Mouse (Mus musculus) liver, embryonic 13.5 days (tissue): ENCODE results near the gene Vps11. TPM values are rescaled to one million over a fixed set of nuclear protein-coding genes. Genes with fewer than 3 reads are reported as not detected.
"Not testable (repeated sequence)": the region's sequence is repeated elsewhere in the genome, so short reads cannot be mapped to it uniquely, and the experiment has no call there.

Experiments used
- ATAC-seq: fragments of 200-750 bp; cut with Nextera tagmentation; 2 replicates; pipeline ENCODE4 v1.8.0; 2017; ENCODE audit warnings: low read depth, mild to moderate bottlenecking, moderate number of reproducible peaks, moderate library complexity
- DNase-seq: peaks from one replicate; pipeline ENCODE4 v3.0.0; 2022
- H3K27ac ChIP-seq: fragments of 300-500 bp; sonication (generic); 2 replicates; pipeline ENCODE4 v1.5.1; 2015; ENCODE audit warnings: moderate library complexity, mild to moderate bottlenecking, inconsistent platforms
- H3K27me3 ChIP-seq: fragments of 300-500 bp; sonication (generic); 2 replicates; pipeline ENCODE4 v1.6.1; 2015; ENCODE audit warnings: mild to moderate bottlenecking, inconsistent platforms
- H3K36me3 ChIP-seq: fragments of 300-500 bp; sonication (generic); 2 replicates; pipeline ENCODE4 v1.6.1; 2015; ENCODE audit warnings: mild to moderate bottlenecking, inconsistent platforms
- H3K4me1 ChIP-seq: fragments of 300-500 bp; sonication (generic); replicated peaks from 2 replicates; pipeline ENCODE4 v1.6.1; 2015; ENCODE audit warnings: inconsistent platforms
- H3K4me2 ChIP-seq: fragments of 300-500 bp; sonication (generic); 2 replicates; pipeline ENCODE4 v1.6.1; 2015; ENCODE audit warnings: inconsistent platforms, mild to moderate bottlenecking, moderate library complexity
- H3K4me3 ChIP-seq: fragments of 300-500 bp; sonication (generic); replicated peaks from 2 replicates; pipeline ENCODE4 v1.5.1; 2015; ENCODE audit warnings: mild to moderate bottlenecking, inconsistent platforms
- H3K9ac ChIP-seq: fragments of 300-500 bp; sonication (generic); 2 replicates; pipeline ENCODE4 v1.6.1; 2015; ENCODE audit warnings: mild to moderate bottlenecking, inconsistent platforms
- H3K9me3 ChIP-seq: fragments of 300-500 bp; sonication (generic); replicated peaks from 2 replicates; pipeline ENCODE4 v1.6.1; 2016; ENCODE audit warnings: inconsistent platforms
- WGBS: fragments of 180-500 bp; shearing (Covaris S2); methylation state at CpG from one replicate; pipeline ENCODE4 v1.1.7; 2015; ENCODE audit not compliant: insufficient replicate concordance; 5-methylcytosine and 5-hydroxymethylcytosine counted together
- microRNA-seq: library from miRNA; unstranded; fragments of <30 nt; microRNA quantifications from one replicate; pipeline ENCODE4, GENCODE M21; 2016
- polyA plus RNA-seq: library from polyadenylated mRNA; unstranded; fragments of >200 nt; fragmentation: Nextera tagmentation; extraction: Ambion mirVana; gene quantifications from 2 replicates; pipeline ENCODE4 v1.2.1, GENCODE M21; 2015

The Vps11 gene
- polyA plus RNA-seq, 1 experiment from 2014 or later = 14.8 TPM

DNA sequence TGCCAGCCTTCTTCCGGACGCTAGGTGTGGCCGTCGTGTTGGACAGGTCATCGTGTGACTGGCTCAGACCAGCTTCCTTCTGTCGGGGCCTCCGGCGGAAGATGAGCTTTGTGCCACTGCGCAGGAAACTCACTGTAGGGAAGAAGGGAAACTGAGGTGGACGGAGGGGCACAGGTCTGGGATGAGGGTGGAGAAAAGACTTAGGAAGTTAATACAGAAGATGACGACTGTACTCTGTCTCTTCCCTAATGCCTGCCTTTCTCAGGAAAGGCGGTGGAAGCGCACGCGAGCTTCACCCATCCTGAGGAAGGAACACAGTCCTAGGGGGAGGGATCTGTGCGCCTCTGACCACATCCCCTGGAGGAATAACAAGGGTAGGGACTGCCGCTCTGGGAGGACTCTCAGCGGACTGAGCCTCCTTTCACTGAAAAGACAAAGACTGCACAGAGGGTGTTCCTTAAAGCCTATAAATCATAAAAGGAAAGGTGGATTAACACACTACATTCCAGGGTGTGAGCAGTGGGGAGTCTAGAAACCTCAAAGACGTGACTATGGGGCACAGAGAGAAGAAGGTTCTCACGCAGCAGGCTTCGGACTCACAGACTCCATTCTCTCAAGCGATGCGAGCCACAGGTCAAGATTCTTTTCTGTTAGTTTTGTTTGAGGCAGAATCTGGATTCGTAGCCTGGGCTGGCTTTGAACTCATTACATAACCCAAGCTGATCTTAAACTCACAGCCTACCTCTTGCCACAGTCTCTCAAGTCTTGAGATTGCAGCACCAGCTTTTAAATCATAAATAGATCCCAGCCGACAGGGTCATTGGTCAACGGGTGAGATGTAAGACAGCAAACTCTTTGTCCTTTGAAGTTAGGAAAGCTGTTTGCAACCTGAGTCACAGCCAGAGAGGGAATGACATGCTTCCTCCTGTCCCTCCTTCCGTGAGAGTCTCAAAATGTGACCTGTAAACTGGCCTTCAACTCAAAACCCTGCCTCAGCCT is 50.0 kb downstream of the Vps11 start:
- H3K27me3 ChIP-seq = no peaks in the 10 kb centered on the region
- H3K4me3 ChIP-seq = no peak overlapping the region
- ATAC-seq (no peak), DNase-seq (no peak)
- no peaks in the 10 kb centered on the region for H3K9me3 ChIP-seq
- H3K27ac ChIP-seq = 0 out of 2 replicates have a peak overlapping the region, but pooled peaks have one; percentile 5
- peaks cover 62% of the 10 kb centered on the region for H3K36me3 ChIP-seq
- WGBS = 40% methylated on average over 27 of the region's 27 CpGs
- peak overlapping the region; percentile 3; the same call in 1 of the 2 replicates for H3K4me2 ChIP-seq
- peaks cover 32% of the 10 kb centered on the region for H3K4me1 ChIP-seq
- peak overlapping the region; percentile 33; the same call in 1 of the 2 replicates for H3K9ac ChIP-seq

DNA sequence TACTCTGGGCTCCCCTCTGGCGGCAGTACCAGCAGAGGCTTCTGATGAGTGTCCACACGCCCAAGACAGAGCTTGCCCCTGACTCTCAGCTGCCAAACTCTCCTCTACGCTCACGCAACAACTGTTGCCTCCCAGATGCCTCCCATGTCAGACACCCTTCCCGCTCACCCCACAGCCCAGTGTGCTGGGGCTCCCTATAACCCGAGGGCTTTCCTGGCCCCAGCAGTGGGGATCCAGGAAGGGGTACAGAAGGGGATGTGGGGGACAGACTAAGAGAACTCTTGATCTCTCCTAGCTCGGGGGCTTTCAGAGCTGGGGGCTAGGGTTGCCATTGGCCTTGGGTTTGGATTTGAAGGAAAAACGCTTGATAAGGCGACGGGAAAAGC is 50.7 kb downstream of the Vps11 start:
- ATAC-seq = no peak

DNA sequence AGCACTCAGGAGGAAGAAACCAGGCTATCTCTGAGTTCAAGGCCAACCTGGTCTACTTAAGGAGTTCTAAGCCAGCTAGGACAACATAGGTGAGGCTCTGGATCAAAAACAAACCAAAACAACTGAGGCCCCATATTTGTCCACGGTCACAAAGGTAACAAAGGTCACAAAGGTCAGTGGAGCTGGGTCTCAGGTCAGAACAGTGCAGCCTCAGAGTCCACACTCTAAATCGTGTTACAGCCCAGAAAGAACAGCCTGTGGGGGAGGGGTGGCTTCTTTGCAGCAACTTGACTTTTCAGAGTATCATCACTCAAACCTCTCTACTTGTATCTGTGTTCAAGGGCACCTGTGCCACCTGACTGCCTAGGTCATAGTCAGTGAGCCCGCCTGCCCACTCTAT is 51.7 kb downstream of the Vps11 start:
- H3K36me3 ChIP-seq = peaks cover 46% of the 10 kb centered on the region
- no peak overlapping the region for H3K4me2 ChIP-seq
- no peaks in the 10 kb centered on the region for H3K9me3 ChIP-seq
- peaks cover 41% of the 10 kb centered on the region for H3K4me1 ChIP-seq
- no peaks in the 10 kb centered on the region for H3K27me3 ChIP-seq
- no peak overlapping the region for H3K9ac ChIP-seq
- ATAC-seq (no peak), DNase-seq (no peak)
- H3K27ac ChIP-seq = 0 out of 2 replicates have a peak overlapping the region, but pooled peaks have one; percentile 1
- no peak overlapping the region for H3K4me3 ChIP-seq
- 64% methylated on average over 3 of the region's 3 CpGs for WGBS

More for the DNA sequence above, 50.7 kb downstream of the Vps11 start:
- no peak for DNase-seq
- Histone ChIP-seq H3K4me2 (peak overlapping the region; percentile 3; the same call in 1 of the 2 replicates), H3K9ac (no peak overlapping the region; the same call in 1 of the 2 replicates), H3K27ac (0 out of 2 replicates have a peak overlapping the region, but pooled peaks have one; percentile 5), H3K27me3 (no peaks in the 10 kb centered on the region), H3K9me3 (no peaks in the 10 kb centered on the region), H3K4me3 (no peak overlapping the region), H3K36me3 (peaks cover 55% of the 10 kb centered on the region), H3K4me1 (peaks cover 38% of the 10 kb centered on the region)
- 58% methylated on average over 10 of the region's 10 CpGs for WGBS

GRCm38 (mm10) chr9:44307248-44307647 is 54.2 kb downstream of the Vps11 start:
- no peaks in the 10 kb centered on the region for H3K27me3 ChIP-seq
- H3K27ac ChIP-seq = no peak overlapping the region
- DNase-seq (no peak), ATAC-seq (no peak)
- H3K9me3 ChIP-seq = no peaks in the 10 kb centered on the region
- H3K36me3 ChIP-seq = peaks cover 31% of the 10 kb centered on the region
- H3K4me2 ChIP-seq = no peak overlapping the region
- no peak overlapping the region for H3K4me3 ChIP-seq
- H3K4me1 ChIP-seq = peaks cover 65% of the 10 kb centered on the region
- 64% methylated on average over 2 of the region's 2 CpGs for WGBS
- no peak overlapping the region for H3K9ac ChIP-seq

DNA sequence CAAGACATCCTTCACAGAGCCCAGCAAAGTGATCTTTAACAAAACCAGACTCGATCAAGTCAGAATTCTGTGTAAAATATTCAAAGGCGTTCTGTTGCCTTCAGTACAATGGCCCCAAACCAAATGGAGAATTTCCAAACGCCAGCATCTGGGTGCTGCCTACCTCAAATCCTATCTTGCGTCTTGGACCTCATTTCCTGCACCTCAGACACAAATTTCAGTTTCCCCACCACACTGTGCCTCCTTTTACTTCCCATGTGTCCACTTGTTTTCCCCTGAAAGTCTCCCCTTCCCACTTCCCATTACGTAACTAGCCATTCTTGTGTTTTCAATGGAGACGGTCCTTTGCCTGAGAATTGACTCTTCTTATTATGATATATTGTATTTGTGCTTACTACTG is 54.9 kb downstream of the Vps11 start:
- H3K9ac ChIP-seq = no peak overlapping the region

GRCm38 (mm10) chr9:44305466-44306079 is 55.9 kb downstream of the Vps11 start, which contains the start of gene Hinfp:
Hinfp (minus strand) TSS chr9:44305671.
- peaks cover 50% of the 10 kb centered on the region for H3K4me1 ChIP-seq
- peak within 1 kb of the TSS; percentile 82 for H3K4me3 ChIP-seq
- H3K27me3 ChIP-seq = no peaks in the 10 kb centered on the region
- peak; percentile 99 for ATAC-seq
- peak; percentile 99 for DNase-seq
- peak within 1 kb of the TSS; percentile 94 for H3K9ac ChIP-seq
- whole genome bisulfite sequencing = 0% methylated on average over 54 of the region's 54 CpGs
- H3K9me3 ChIP-seq = no peaks in the 10 kb centered on the region
- peak within 1 kb of the TSS; percentile 83 for H3K27ac ChIP-seq
- peak within 1 kb of the TSS; percentile 87 for H3K4me2 ChIP-seq
- H3K36me3 ChIP-seq = peaks cover 33% of the 10 kb centered on the region

More for the DNA sequence above, 54.9 kb downstream of the Vps11 start:
- DNase-seq = no peak
- WGBS = 83% methylated on average over 6 of the region's 6 CpGs
- H3K4me1 ChIP-seq = peaks cover 59% of the 10 kb centered on the region
- H3K36me3 ChIP-seq = peaks cover 33% of the 10 kb centered on the region
- ATAC-seq = no peak
- H3K4me2 ChIP-seq = peak overlapping the region; percentile 64
- H3K27me3 ChIP-seq = no peaks in the 10 kb centered on the region
- H3K4me3 ChIP-seq = no peak overlapping the region
- H3K27ac ChIP-seq = peak overlapping the region; percentile 76
- H3K9me3 ChIP-seq = no peaks in the 10 kb centered on the region

GRCm38 (mm10) chr9:44300001-44300400 is 61.5 kb downstream of the Vps11 start:
- Histone ChIP-seq H3K36me3 (peaks cover 81% of the 10 kb centered on the region), H3K27ac (peak overlapping the region; percentile 34; the same call in 1 of the 2 replicates), H3K4me1 (peaks cover 30% of the 10 kb centered on the region)
- not testable (repeated sequence) for H3K4me3 ChIP-seq, H3K9me3 ChIP-seq, H3K4me2 ChIP-seq, H3K9ac ChIP-seq, H3K27me3 ChIP-seq, ATAC-seq, DNase-seq
- WGBS = 89% methylated on average over 3 of the region's 3 CpGs

Small RNAs within 50 kb of the gene (microRNA-seq; reads per million reads assigned to microRNA genes)
- 1.2 reads per million for gene Gm44335
- gene Mir7085 = not detected

Other genes starting within 250 kb of the Vps11 start
- gene Gm49380, start 248.2 kb downstream of the Vps11 start, polyA plus RNA-seq = 0.05 TPM in 1 of 2 replicates, not detected in the other
- 36.9 and 38.7 TPM in 2 replicates for gene Rnf26, start 248.2 kb downstream of the Vps11 start, polyA plus RNA-seq
- gene Mcam, start 227.2 kb downstream of the Vps11 start, polyA plus RNA-seq = 3.7 and 4.0 TPM in 2 replicates
- 5.7 and 7.2 TPM in 2 replicates for gene Cbl, start 127.6 kb downstream of the Vps11 start, polyA plus RNA-seq
- not detected in 2 replicates for gene Ccdc153, start 121.0 kb downstream of the Vps11 start, polyA plus RNA-seq
- 0.06 and 0.24 TPM in 2 replicates for gene Pdzd3, start 110.2 kb downstream of the Vps11 start, polyA plus RNA-seq
- 3.2 and 3.8 TPM in 2 replicates for gene Nlrx1, start 93.1 kb downstream of the Vps11 start, polyA plus RNA-seq
- gene Abcg4, start 73.1 kb downstream of the Vps11 start, polyA plus RNA-seq = 11.1 and 13.0 TPM in 2 replicates
- gene Hinfp, start 56.0 kb downstream of the Vps11 start, polyA plus RNA-seq = 11.4 and 11.5 TPM in 2 replicates
- 6.4 and 8.2 TPM in 2 replicates for gene C2cd2l, start 41.4 kb downstream of the Vps11 start, polyA plus RNA-seq
- gene Dpagt1, start 35.7 kb downstream of the Vps11 start, polyA plus RNA-seq = 20.7 and 23.0 TPM in 2 replicates
- 208 and 210 TPM in 2 replicates for gene H2afx, start 27.0 kb downstream of the Vps11 start, polyA plus RNA-seq
- gene Hmbs, start 17.4 kb downstream of the Vps11 start, polyA plus RNA-seq = 1,411 and 1,456 TPM in 2 replicates
- 15.8 and 19.0 TPM in 2 replicates for gene Hyou1, start 17.8 kb upstream of the Vps11 start, polyA plus RNA-seq
- gene Slc37a4, start 35.2 kb upstream of the Vps11 start, polyA plus RNA-seq = 18.4 and 21.3 TPM in 2 replicates
- gene Rps25, start 45.5 kb upstream of the Vps11 start, polyA plus RNA-seq = 1,487 and 1,590 TPM in 2 replicates
- gene Trappc4, start 45.9 kb upstream of the Vps11 start, polyA plus RNA-seq = 68.3 and 69.4 TPM in 2 replicates
- 13.8 and 16.6 TPM in 2 replicates for gene Ccdc84, start 56.9 kb upstream of the Vps11 start, polyA plus RNA-seq
- gene Foxr1, start 79.5 kb upstream of the Vps11 start, polyA plus RNA-seq = not detected in 2 replicates
- gene Upk2, start 93.3 kb upstream of the Vps11 start, polyA plus RNA-seq = not detected in 2 replicates
- gene Bcl9l, start 121.2 kb upstream of the Vps11 start, polyA plus RNA-seq = 1.0 and 1.5 TPM in 2 replicates
- gene Cxcr5, start 200.2 kb upstream of the Vps11 start, polyA plus RNA-seq = 0.09 TPM in 1 of 2 replicates, not detected in the other
- gene Ddx6, start 243.2 kb upstream of the Vps11 start, polyA plus RNA-seq = 7.2 and 8.2 TPM in 2 replicates